Mouse (Mus musculus) limb, embryonic 14.5 days (tissue): Measurements from ENCODE around the gene Ttll4. TPM values are rescaled to one million over a fixed set of nuclear protein-coding genes. Genes with fewer than 3 reads are reported as not detected.

ENCODE experiments used
- ATAC-seq: fragments of 200-750 bp; cut with Nextera tagmentation; 2 replicates; pipeline ENCODE4 v1.8.0; 2017; ENCODE audit warnings: low read depth, moderate number of reproducible peaks, moderate TSS enrichment; ENCODE audit not compliant: low FRiP score
- DNase-seq: peaks from one replicate; pipeline ENCODE4 v3.0.0-alpha.2; 2015; ENCODE audit warnings: low spot score
- H3K27ac ChIP-seq: fragments of 300-500 bp; sonication (generic); replicated peaks from 2 replicates; pipeline ENCODE4 v1.5.1; 2014; ENCODE audit warnings: low read depth, mild to moderate bottlenecking, low read length, moderate library complexity, mixed read lengths
- H3K27me3 ChIP-seq: fragments of 300-500 bp; sonication (generic); 2 replicates; pipeline ENCODE4 v1.6.1; 2014; ENCODE audit warnings: low read length, mixed read lengths; ENCODE audit not compliant: control insufficient read depth, insufficient read depth
- H3K36me3 ChIP-seq: fragments of 300-500 bp; sonication (generic); 2 replicates; pipeline ENCODE4 v1.6.1; 2014; ENCODE audit warnings: mild to moderate bottlenecking, low read length, moderate library complexity, mixed read lengths; ENCODE audit not compliant: control insufficient read depth, insufficient read depth
- H3K4me1 ChIP-seq: fragments of 300-500 bp; sonication (generic); 2 replicates; pipeline ENCODE4 v1.6.1; 2014; ENCODE audit warnings: antibody characterized with exemption, low read length, mixed read lengths; ENCODE audit not compliant: control insufficient read depth, insufficient read depth
- H3K4me2 ChIP-seq: fragments of 300-500 bp; sonication (generic); replicated peaks from 2 replicates; pipeline ENCODE4 v1.6.1; 2014; ENCODE audit warnings: low read depth, mild to moderate bottlenecking, low read length, moderate library complexity; ENCODE audit not compliant: severe bottlenecking
- H3K4me3 ChIP-seq: fragments of 300-500 bp; sonication (generic); replicated peaks from 2 replicates; pipeline ENCODE4 v1.5.1; 2014; ENCODE audit warnings: low read length
- H3K9ac ChIP-seq: fragments of 300-500 bp; sonication (generic); 2 replicates; pipeline ENCODE4 v1.6.1; 2014; ENCODE audit warnings: mild to moderate bottlenecking, low read depth, low read length, moderate library complexity; ENCODE audit not compliant: severe bottlenecking
- H3K9me3 ChIP-seq: fragments of 300-500 bp; sonication (generic); 2 replicates; pipeline ENCODE4 v1.6.1; 2016; ENCODE audit warnings: low read length; ENCODE audit not compliant: control insufficient read depth
- POLR2A ChIP-seq: fragments of 200-500 bp; IDR thresholded peaks from 2 replicates; pipeline ENCODE4 v1.8.0; 2012; ENCODE audit warnings: inconsistent platforms, mild to moderate bottlenecking, moderate library complexity, borderline replicate concordance; ENCODE audit not compliant: insufficient read depth, insufficient read length; ENCODE audit errors: extremely low read depth
- WGBS: fragments of 180-500 bp; shearing (Covaris S2); extraction: QIAGEN DNeasy Blood & Tissue Kit; methylation state at CpG from one replicate; pipeline ENCODE4 v1.1.7; 2014; 5-methylcytosine and 5-hydroxymethylcytosine counted together
- polyA plus RNA-seq, 2 experiments: library from polyadenylated mRNA; depleted of rRNA in 1 of 2; stranded (reverse) in 1 of 2; unstranded in 1 of 2; fragments of >200 nt; fragmentation: Nextera tagmentation in 1 of 2; extraction: Ambion mirVana in 1 of 2; gene quantifications; 2 replicates each; pipeline versions ENCODE4 v1.2.1 to v1.2.3; 2012 to 2014

Gene Ttll4
- polyA plus RNA-seq (2012; rRNA removed) (36.7 and 45.6 TPM in 2 replicates), polyA plus RNA-seq (2014; fragmentation: Nextera tagmentation; extraction: Ambion mirVana) (18.5 and 22.2 TPM in 2 replicates)

- H3K4me3 ChIP-seq: peak within 1 kb of the TSS; percentile 91
- no peaks in the 10 kb centered on the region for H3K36me3 ChIP-seq
- H3K4me1 ChIP-seq: 0 out of 2 replicates have a peak, but pooled peaks cover 5% of the 10 kb centered on the region
- peak; percentile 99 for ATAC-seq
- peak; percentile 98 for DNase-seq
- peak within 1 kb of the TSS; percentile 55 for H3K4me2 ChIP-seq
- no peaks in the 10 kb centered on the region for H3K27me3 ChIP-seq
- TF ChIP-seq POLR2A: peak; percentile 60; the same call in 1 of the 2 replicates
- H3K27ac ChIP-seq: peak within 1 kb of the TSS; percentile 85
- no peaks in the 10 kb centered on the region for H3K9me3 ChIP-seq
- peak within 1 kb of the TSS; percentile 78 for H3K9ac ChIP-seq
- WGBS: under 1% methylated on average over 52 of the region's 66 CpGs
These were observed at the start of gene Ttll4 for GRCm38 (mm10) chr1:74661448-74662195. Gene Ttll4 (plus strand): TSS chr1:74661745.

GRCm38 (mm10) chr1:74624183-74624582 lies 37.4 kb upstream of the Ttll4 start:
- Histone ChIP-seq H3K4me3 (no peak overlapping the region), H3K4me2 (no peak overlapping the region), H3K27ac (no peak overlapping the region), H3K4me1 (no peaks in the 10 kb centered on the region), H3K27me3 (no peaks in the 10 kb centered on the region), H3K9ac (no peak overlapping the region), H3K36me3 (0 out of 2 replicates have a peak, but pooled peaks cover 16% of the 10 kb centered on the region), H3K9me3 (no peaks in the 10 kb centered on the region)
- TF ChIP-seq POLR2A: no peak
- no peak for ATAC-seq
- no peak for DNase-seq
- WGBS: 91% methylated on average over 1 of the region's 1 CpGs

GRCm38 (mm10) chr1:74626076-74626475 lies 35.5 kb upstream of the Ttll4 start:
- no peak overlapping the region for H3K27ac ChIP-seq
- no peaks in the 10 kb centered on the region for H3K9me3 ChIP-seq
- ATAC-seq: no peak
- no peak overlapping the region for H3K4me2 ChIP-seq
- WGBS: 91% methylated on average over 4 of the region's 4 CpGs
- no peak for TF ChIP-seq POLR2A
- H3K27me3 ChIP-seq: no peaks in the 10 kb centered on the region
- H3K9ac ChIP-seq: no peak overlapping the region
- H3K36me3 ChIP-seq: 0 out of 2 replicates have a peak, but pooled peaks cover 16% of the 10 kb centered on the region
- no peak for DNase-seq
- H3K4me1 ChIP-seq: no peaks in the 10 kb centered on the region
- no peak overlapping the region for H3K4me3 ChIP-seq

GRCm38 (mm10) chr1:74628001-74628400 lies 33.5 kb upstream of the Ttll4 start:
- Histone ChIP-seq H3K4me1 (no peaks in the 10 kb centered on the region), H3K9ac (no peak overlapping the region), H3K4me3 (no peak overlapping the region), H3K4me2 (no peak overlapping the region), H3K27ac (no peak overlapping the region), H3K27me3 (no peaks in the 10 kb centered on the region), H3K36me3 (0 out of 2 replicates have a peak, but pooled peaks cover 16% of the 10 kb centered on the region), H3K9me3 (no peaks in the 10 kb centered on the region)
- ATAC-seq (no peak), DNase-seq (no peak)
- no peak for TF ChIP-seq POLR2A
- 51% methylated on average over 7 of the region's 7 CpGs for WGBS

- ATAC-seq (no peak), DNase-seq (no peak)
- TF ChIP-seq POLR2A: no peak
- no peak overlapping the region for H3K4me2 ChIP-seq
- H3K4me3 ChIP-seq: no peak overlapping the region
- H3K9ac ChIP-seq: no peak overlapping the region
- no peaks in the 10 kb centered on the region for H3K27me3 ChIP-seq
- no peaks in the 10 kb centered on the region for H3K9me3 ChIP-seq
- H3K4me1 ChIP-seq: no peaks in the 10 kb centered on the region
- no peak overlapping the region for H3K27ac ChIP-seq
- peaks cover 12% of the 10 kb centered on the region for H3K36me3 ChIP-seq
- WGBS: 82% methylated on average over 4 of the region's 4 CpGs
These were observed 28.8 kb upstream of the Ttll4 start for GRCm38 (mm10) chr1:74632734-74633133.

- Histone ChIP-seq H3K27ac (no peak overlapping the region), H3K36me3 (no peaks in the 10 kb centered on the region), H3K4me1 (no peaks in the 10 kb centered on the region), H3K9ac (no peak overlapping the region), H3K4me3 (no peak overlapping the region), H3K9me3 (no peaks in the 10 kb centered on the region), H3K27me3 (no peaks in the 10 kb centered on the region), H3K4me2 (no peak overlapping the region)
- DNase-seq: no peak
- 71% methylated on average over 2 of the region's 2 CpGs for WGBS
- TF ChIP-seq POLR2A: no peak
- no peak for ATAC-seq
These were observed 18.0 kb upstream of the Ttll4 start for GRCm38 (mm10) chr1:74643524-74643923.
